Mouse (Mus musculus) liver, adult 2 months (tissue): Measurements from ENCODE around the gene Tcf20. TPM values are rescaled to one million over a fixed set of nuclear protein-coding genes. Genes with fewer than 3 reads are reported as not detected.

Experiments
- DNase-seq: peaks from one replicate; pipeline ENCODE4 v3.0.0-alpha.2; 2011; ENCODE audit warnings: low read depth, low spot score; ENCODE audit errors: extremely low read depth
- H3K27ac ChIP-seq: fragments of 200-500 bp; replicated peaks from 2 replicates; pipeline ENCODE4 v1.5.1; 2012; ENCODE audit warnings: low read depth, mild to moderate bottlenecking, control low read depth, inconsistent platforms, low read length; ENCODE audit not compliant: insufficient read depth
- H3K27me3 ChIP-seq: fragments of 200-500 bp; 2 replicates; pipeline ENCODE4 v1.6.1; 2012; ENCODE audit warnings: mild to moderate bottlenecking, moderate library complexity, low read length, inconsistent platforms; ENCODE audit not compliant: control insufficient read depth, insufficient read depth
- H3K36me3 ChIP-seq: fragments of 200-500 bp; 2 replicates; pipeline ENCODE4 v1.6.1; 2012; ENCODE audit warnings: low read length, inconsistent platforms; ENCODE audit not compliant: control insufficient read depth, insufficient read depth
- H3K4me1 ChIP-seq: fragments of 200-500 bp; 2 replicates; pipeline ENCODE4 v1.6.1; 2011; ENCODE audit warnings: low read length; ENCODE audit not compliant: control insufficient read depth, insufficient read depth
- H3K4me3 ChIP-seq: fragments of 200-500 bp; 2 replicates; pipeline ENCODE4 v1.5.1; 2011; ENCODE audit warnings: low read depth, mild to moderate bottlenecking, control low read depth, low read length, moderate library complexity; ENCODE audit not compliant: insufficient read depth
- H3K79me2 ChIP-seq: fragments of 200-500 bp; 2 replicates; pipeline ENCODE4 v1.6.1; 2012; ENCODE audit warnings: inconsistent platforms, mild to moderate bottlenecking, low read length, moderate library complexity; ENCODE audit not compliant: control insufficient read depth, insufficient read depth
- H3K9ac ChIP-seq: fragments of 200-500 bp; 2 replicates; pipeline ENCODE4 v1.6.1; 2012; ENCODE audit warnings: low read depth, mild to moderate bottlenecking, control low read depth, inconsistent platforms, low read length
- CTCF ChIP-seq: fragments of 200-500 bp; IDR thresholded peaks from 2 replicates; pipeline ENCODE4 v1.5.1; 2011; ENCODE audit warnings: low read depth, low read length, control low read depth
- POLR2A ChIP-seq: fragments of 200-500 bp; IDR thresholded peaks from 2 replicates; pipeline ENCODE4 v1.6.1; 2011; ENCODE audit warnings: low read length, control low read depth; ENCODE audit not compliant: insufficient read depth; ENCODE audit errors: extremely low read depth
- WGBS: fragments of 180-500 bp; shearing (Covaris S2); methylation state at CpG from one replicate; pipeline ENCODE4 v1.1.7; 2018; 5-methylcytosine and 5-hydroxymethylcytosine counted together
- polyA plus RNA-seq: library from polyadenylated mRNA; depleted of rRNA; stranded (reverse); fragments of >200 nt; gene quantifications from 2 replicates; pipeline ENCODE4 v1.2.3, GENCODE M21; 2012
- total RNA-seq: library from RNA; depleted of rRNA; stranded (reverse); fragments of >200 nt; gene quantifications from 2 replicates; pipeline ENCODE4 v1.2.3, GENCODE M21; 2014

The Tcf20 gene
- total and polyA plus RNA-seq, 2 experiments, result 8.7 to 22.6 TPM

DNA sequence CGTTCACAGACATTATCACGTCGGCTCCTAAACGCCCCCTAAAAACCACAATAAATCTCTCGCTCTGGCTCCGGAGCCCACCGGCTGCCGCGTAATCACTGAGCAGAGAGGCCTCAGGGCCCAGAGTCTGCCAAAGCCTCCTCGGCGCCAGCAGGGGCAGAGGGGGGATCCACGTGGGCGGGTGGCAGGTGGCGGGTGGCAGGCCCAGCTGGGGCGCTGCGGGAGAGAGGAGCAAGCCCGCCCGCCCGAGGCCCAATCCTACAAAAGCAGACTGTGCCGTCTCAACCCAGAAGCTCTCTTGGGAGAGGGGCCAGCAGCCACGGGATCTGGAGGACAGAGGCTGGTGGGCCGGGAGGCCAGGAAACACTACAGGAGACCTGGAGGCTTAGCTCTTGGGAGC, 19.2 kb downstream of the Tcf20 start:
- no peaks in the 10 kb centered on the region for H3K4me1 ChIP-seq
- peaks cover 5% of the 10 kb centered on the region; the same call in 1 of the 2 replicates for H3K27me3 ChIP-seq
- H3K4me3 ChIP-seq, result no peak overlapping the region
- TF ChIP-seq POLR2A (no peak), CTCF (no peak)
- no peak overlapping the region for H3K27ac ChIP-seq
- H3K36me3 ChIP-seq, result no peaks in the 10 kb centered on the region
- no peaks in the 10 kb centered on the region for H3K79me2 ChIP-seq
- no peak overlapping the region for H3K9ac ChIP-seq
- 19% methylated on average over 22 of the region's 22 CpGs for WGBS
- DNase-seq, result no peak

- DNase-seq, result no peak
- Histone ChIP-seq H3K27ac (no peak overlapping the region), H3K9ac (no peak overlapping the region), H3K36me3 (no peaks in the 10 kb centered on the region), H3K27me3 (peaks cover 8% of the 10 kb centered on the region; the same call in 1 of the 2 replicates), H3K79me2 (no peaks in the 10 kb centered on the region), H3K4me1 (no peaks in the 10 kb centered on the region), H3K4me3 (no peak overlapping the region)
- TF ChIP-seq POLR2A (no peak), CTCF (no peak)
- 53% methylated on average over 6 of the region's 6 CpGs for WGBS
Measured at GRCm38 (mm10) chr15:82967947-82968346, 19.7 kb downstream of the Tcf20 start.

DNA sequence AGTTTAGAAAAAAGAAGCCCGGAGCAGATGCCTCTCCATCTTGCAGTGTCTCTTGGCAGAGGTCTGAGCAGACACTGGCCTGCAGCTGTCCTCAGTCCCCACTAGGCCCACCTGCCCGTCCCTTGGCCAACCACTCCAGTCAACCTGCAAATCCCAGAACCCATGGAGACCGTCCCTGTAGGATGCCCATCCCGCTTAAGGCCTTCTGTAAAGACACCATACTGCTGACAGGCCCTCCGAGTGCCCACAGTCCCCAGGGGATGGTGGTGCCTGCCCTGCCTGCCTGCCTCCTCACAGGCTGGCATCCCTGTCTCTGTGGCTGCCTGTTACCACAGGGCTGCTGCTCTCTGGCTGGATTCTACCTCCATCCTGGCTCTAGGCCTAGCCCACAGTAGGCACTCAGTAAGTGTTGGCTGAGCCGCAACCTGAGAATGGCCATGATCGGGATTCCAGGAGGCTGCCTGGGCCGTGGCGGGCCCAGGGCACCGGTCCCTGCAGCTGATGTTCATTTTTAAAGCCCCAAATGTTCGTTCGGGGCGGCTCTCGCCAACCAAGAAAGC, 23.3 kb downstream of the Tcf20 start:
- Histone ChIP-seq H3K79me2 (no peaks in the 10 kb centered on the region), H3K4me1 (no peaks in the 10 kb centered on the region), H3K27me3 (peaks cover 17% of the 10 kb centered on the region), H3K27ac (no peak overlapping the region), H3K36me3 (no peaks in the 10 kb centered on the region), H3K9ac (no peak overlapping the region), H3K4me3 (no peak overlapping the region)
- 89% methylated on average over 14 of the region's 14 CpGs for WGBS
- no peak for DNase-seq
- TF ChIP-seq CTCF (no peak), POLR2A (no peak)

DNA sequence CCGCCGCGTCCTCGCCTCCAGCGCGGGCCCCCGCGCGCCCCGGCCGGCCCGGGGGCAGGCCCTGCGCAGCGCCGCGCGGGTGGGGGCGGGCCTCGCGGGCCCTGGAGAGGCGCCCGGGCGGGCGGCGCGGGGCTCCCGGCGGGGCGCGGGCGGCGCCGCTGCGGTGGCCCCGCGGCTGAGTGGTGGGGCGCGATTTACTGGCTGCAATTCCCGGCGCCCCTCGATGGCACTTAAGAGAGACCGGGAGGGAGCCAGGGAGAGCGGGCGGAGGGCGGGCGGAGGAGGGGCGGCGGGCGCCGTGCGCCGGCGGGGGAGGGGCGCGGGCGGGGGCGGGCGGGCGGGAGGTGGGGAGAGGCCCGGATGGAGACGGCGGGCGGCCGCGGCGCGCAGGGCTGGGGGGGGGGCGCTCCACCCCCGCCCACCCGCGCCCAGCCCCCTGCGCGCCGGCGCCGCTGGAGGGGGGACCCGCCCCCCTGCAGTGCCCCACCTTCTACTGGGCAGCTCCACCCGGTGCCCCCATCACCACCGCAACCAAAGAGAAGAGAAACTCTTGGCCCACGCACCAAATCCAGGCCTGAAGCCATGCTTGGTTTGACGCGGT, 24.0 kb downstream of the Tcf20 start:
- TF ChIP-seq CTCF (no peak), POLR2A (no peak)
- 33% methylated on average over 55 of the region's 82 CpGs for WGBS
- H3K9ac ChIP-seq, result no peak overlapping the region
- no peaks in the 10 kb centered on the region for H3K79me2 ChIP-seq
- H3K4me1 ChIP-seq, result no peaks in the 10 kb centered on the region
- no peaks in the 10 kb centered on the region for H3K36me3 ChIP-seq
- H3K4me3 ChIP-seq, result no peak overlapping the region
- no peak overlapping the region for H3K27ac ChIP-seq
- H3K27me3 ChIP-seq, result peaks cover 17% of the 10 kb centered on the region
- no peak for DNase-seq

GRCm38 (mm10) chr15:82963090-82963489, 24.6 kb downstream of the Tcf20 start:
- TF ChIP-seq POLR2A (no peak), CTCF (no peak)
- Histone ChIP-seq H3K4me1 (no peaks in the 10 kb centered on the region), H3K36me3 (no peaks in the 10 kb centered on the region), H3K79me2 (no peaks in the 10 kb centered on the region), H3K4me3 (no peak overlapping the region), H3K27me3 (peaks cover 17% of the 10 kb centered on the region), H3K27ac (no peak overlapping the region), H3K9ac (no peak overlapping the region)
- DNase-seq, result no peak
- WGBS, result 6% methylated on average over 39 of the region's 39 CpGs

DNA sequence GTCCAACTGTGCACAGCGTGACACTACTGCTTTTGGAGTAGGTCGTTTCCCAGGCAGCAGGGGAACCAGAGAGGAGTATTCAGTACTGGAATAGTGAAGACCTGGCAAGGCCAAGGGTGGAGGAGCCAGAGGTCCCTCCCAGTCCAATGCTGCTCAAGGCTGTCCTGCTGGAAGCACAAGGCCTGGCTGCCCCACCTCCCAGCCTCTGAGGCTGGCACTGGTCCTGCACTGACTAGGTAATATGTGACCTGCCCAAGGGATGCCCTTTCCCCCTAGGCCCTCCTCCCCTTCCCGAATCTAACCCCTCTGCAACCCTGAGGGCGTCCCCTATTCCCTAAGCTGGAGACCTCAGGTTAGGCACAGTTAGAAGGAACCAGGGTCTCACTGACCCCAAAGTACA, 25.1 kb downstream of the Tcf20 start:
- no peak overlapping the region for H3K9ac ChIP-seq
- no peaks in the 10 kb centered on the region for H3K36me3 ChIP-seq
- H3K4me1 ChIP-seq, result no peaks in the 10 kb centered on the region
- no peak overlapping the region for H3K4me3 ChIP-seq
- peaks cover 17% of the 10 kb centered on the region for H3K27me3 ChIP-seq
- H3K27ac ChIP-seq, result no peak overlapping the region
- 62% methylated on average over 4 of the region's 4 CpGs for WGBS
- TF ChIP-seq CTCF (no peak), POLR2A (no peak)
- H3K79me2 ChIP-seq, result no peaks in the 10 kb centered on the region
- no peak for DNase-seq
